Mouse (Mus musculus) frontal cortex, postnatal 36 days (tissue): Measurements from ENCODE around the gene Serpina3g.
"Not testable (repeated sequence)": the region's sequence is repeated elsewhere in the genome, so short reads cannot be mapped to it uniquely, and the experiment has no call there.

Experiments
- DNase-seq, 2 experiments: peaks; one replicate each; pipeline ENCODE4 v3.0.0; 2022; ENCODE audit warnings: low spot score in 2 of 2

Serpina3g gene

GRCm38 (mm10) chr12:104235915-104236314 lies at the start of gene Serpina3g:
Serpina3g (plus strand) TSS chr12:104236245.
- DNase-seq, result no peak

- DNase-seq, result no peak
Observed at GRCm38 (mm10) chr12:104189246-104189645, 46.8 kb upstream of the Serpina3g start.

- no peak for DNase-seq
Observed at GRCm38 (mm10) chr12:104190852-104191251, 45.2 kb upstream of the Serpina3g start.

- DNase-seq, result no peak
Observed at GRCm38 (mm10) chr12:104209149-104209548, 26.9 kb upstream of the Serpina3g start.

DNA sequence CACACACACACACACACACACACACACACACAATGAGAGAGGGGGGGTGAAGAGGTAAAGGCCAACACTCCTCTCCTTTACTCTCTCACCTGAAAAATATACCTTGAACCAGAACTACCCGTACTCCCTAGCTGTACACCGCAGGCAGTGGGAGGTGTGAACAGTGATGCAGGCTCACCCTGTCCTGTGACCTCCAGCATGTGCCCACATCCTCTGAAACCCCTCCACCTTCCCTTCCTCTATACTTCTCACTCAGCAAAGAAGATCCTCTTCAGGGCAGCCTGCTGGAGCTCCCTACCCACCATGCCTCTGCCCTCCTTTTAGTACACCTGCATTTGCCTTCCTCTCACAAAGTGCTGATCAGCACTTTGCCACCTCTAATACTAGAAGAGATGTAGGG lies 26.2 kb upstream of the Serpina3g start:
- DNase-seq, result no peak

- peak in 1 of 2 experiments; percentile 2 for DNase-seq
Observed at GRCm38 (mm10) chr12:104213689-104214444, 22.2 kb upstream of the Serpina3g start.

DNA sequence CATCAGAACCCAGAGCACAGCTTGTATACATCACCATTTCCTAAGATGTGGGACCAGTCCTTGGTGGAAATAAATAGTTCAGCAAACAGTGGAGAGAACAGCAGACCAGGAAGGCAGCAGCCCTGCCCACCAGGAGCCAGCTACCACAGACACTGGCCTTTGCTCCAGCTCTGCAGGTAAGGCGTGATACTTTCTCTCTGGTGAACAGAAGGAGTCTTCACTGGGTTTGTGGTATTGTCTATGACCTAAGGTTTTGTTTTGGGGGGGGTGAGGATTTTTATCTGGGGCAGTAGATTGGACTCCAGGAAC lies 21.6 kb upstream of the Serpina3g start, which contains the start of gene Serpina3f:
TSS of gene Serpina3f (plus strand) at position 100 of the 309 bp plus-strand sequence.
- no peak for DNase-seq

DNA sequence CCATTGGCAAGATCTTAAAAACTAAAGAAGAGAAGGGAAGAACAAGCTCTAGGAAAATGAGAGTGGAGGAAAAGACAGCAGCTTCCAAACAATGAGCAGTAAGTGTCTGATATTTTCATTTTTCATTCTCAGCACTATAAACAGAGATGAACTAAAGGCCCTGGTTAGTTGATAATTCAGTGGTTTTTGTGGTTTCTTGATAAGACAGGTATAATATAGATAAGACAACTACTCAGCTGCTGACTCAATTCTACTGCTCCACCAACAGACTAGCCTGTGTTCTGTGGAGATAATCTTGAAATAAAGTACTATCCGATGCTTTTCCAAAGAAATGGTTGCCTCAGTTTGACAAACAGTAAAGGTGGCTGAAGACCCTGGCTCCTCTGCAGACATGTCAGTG lies 20.8 kb upstream of the Serpina3g start:
- no peak for DNase-seq

- no peak for DNase-seq
Observed at GRCm38 (mm10) chr12:104221616-104222015, 14.4 kb upstream of the Serpina3g start.

DNA sequence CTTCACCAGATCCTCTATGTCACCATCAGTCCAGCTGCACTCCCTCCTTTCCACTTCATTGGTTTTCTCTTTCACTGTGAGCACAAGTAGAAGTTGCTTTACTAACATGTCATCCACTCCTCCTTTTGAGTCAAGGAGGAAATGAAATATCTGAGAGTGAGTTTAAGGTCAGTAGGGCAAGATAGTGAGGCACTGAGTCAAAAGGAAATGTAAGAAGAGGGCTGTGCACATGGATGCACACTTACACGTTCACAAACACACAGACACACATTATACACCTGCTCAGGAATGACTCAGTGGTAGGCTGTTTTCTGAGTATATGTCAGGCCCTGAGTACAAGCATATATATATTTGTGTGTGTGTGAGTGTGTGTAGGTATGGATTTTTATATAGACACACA lies 12.4 kb upstream of the Serpina3g start:
- DNase-seq, result no peak

DNA sequence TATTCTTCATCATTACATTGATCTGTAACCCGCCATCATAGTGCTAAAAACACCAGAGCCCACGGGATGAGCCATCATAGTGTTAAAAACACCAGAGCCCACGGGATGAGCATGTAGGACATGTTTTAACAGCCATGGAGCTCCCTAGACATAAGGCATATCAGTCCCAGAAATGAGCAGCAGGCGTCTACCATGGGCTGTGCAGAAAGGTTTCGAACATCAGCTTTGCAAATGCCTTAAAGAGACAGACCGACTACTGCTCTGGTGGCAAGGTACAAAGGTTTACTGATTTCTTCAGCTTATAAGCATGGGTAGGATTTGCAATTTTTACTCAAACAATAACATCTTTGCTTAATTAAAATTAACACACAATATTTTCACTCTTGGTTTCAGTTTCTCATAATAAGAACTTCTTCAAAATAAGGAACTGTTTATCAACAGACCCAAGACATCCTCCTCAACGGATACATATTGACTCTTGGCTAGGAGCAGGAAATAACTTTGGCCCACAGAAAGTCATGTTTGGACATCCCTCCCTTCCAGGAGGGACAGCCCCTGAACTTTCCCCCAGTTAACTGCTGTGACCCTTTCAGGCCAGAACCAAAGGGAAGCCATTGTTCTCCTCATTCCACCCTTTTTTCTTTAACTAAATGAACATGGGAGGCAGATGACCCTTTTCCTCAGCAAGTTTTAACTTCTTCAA lies 11.3 kb upstream of the Serpina3g start:
- DNase-seq, result no peak

- DNase-seq, result no peak
Observed at GRCm38 (mm10) chr12:104230762-104231161, 5.3 kb upstream of the Serpina3g start.

DNA sequence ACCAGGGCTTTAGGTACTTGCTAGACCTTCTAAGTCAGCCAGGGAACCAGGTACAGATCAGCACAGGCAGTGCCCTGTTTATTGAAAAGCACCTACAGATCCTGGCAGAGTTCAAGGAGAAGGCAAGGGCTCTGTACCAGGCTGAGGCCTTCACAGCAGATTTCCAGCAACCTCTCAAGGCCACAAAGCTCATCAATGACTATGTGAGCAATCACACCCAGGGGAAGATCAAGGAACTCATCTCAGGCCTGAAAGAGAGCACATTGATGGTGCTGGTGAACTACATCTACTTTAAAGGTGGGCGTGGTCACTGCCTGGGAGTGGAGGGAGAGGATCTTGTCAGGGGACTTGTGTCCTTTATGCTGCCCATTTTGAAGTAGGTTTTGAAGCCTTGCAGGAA lies 2.0 kb downstream of the Serpina3g start:
- not testable (repeated sequence) for DNase-seq

DNA sequence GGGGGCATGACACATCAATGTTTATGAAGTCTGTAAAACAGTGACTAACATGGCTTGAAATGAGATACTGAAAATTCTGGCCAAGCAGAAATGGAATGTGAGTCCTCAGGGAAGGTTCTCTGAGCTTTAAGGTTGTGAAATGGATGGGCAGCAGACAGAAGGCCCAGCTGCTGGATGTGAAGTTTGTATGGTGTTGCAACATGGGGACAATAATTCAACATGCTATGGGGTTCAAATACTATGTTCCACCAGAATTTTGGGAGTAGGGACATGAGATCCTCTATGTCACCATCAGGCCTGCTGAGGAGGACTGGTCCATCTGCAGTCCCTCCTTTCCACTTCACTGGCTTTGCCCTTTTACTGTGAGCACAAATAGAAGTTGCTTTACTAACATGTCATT lies 7.3 kb downstream of the Serpina3g start:
- DNase-seq, result no peak

DNA sequence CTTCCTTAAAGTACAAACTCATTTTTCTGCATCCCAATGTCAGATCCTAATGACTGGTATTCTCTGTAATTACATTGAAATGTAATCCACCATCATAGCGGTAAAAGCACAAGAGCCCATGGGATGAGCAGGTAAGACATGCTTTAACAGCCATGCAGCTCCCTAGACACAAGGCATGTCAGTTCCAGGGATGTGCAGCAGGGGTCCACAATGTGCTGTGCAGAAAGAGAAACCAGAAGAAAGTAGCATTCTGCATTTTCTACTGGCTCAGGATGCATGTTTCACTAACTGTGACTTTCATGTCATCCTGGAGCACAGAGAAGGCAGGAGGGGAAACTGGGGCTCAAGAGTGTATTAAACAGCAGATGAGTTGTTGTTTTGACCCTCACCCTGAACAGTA lies 9.0 kb downstream of the Serpina3g start:
- DNase-seq, result peak; percentile 24 to 35

GRCm38 (mm10) chr12:104245595-104245994 lies 9.6 kb downstream of the Serpina3g start:
- peak; percentile 5 to 23 for DNase-seq

DNA sequence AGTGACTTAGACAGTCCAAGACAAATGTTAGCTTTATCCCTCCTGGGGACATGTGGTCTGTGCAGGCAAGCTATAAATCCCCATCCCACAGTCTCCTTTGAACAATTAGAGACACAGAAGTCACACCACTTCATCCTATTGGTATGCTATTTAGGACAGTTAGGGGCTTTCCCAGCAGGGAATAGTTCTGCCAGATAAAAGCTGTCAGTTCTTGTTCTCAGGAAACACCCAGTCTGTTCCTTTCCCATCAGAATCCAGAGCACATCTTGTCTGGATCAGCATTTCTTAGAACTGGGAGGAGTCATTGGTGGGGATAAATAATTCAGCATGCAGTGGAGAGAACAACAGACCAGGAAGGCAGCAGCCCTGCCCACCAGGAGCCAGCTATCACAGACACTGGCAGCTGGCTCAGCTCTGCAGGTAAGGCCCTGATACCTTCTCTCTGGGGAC lies 11.5 kb downstream of the Serpina3g start:
- DNase-seq, result no peak

- DNase-seq, result no peak
Observed at GRCm38 (mm10) chr12:104248231-104248630, 12.2 kb downstream of the Serpina3g start.

- no peak for DNase-seq
Observed at GRCm38 (mm10) chr12:104261041-104261440, 25.0 kb downstream of the Serpina3g start.

- no peak for DNase-seq
Observed at GRCm38 (mm10) chr12:104262863-104263262, 26.8 kb downstream of the Serpina3g start, which contains the start of gene Serpina3i. Serpina3i (plus strand) TSS chr12:104263122.

GRCm38 (mm10) chr12:104266374-104266773 lies 30.3 kb downstream of the Serpina3g start:
- no peak for DNase-seq

- DNase-seq, result no peak
Observed at GRCm38 (mm10) chr12:104278216-104279055, 42.4 kb downstream of the Serpina3g start.
